Mouse (Mus musculus) heart, embryonic 15.5 days (tissue): ENCODE results near the gene Arl5a. TPM values are rescaled to one million over a fixed set of nuclear protein-coding genes. Genes with fewer than 3 reads are reported as not detected.
A peak's percentile ranks its signal among the peaks of the same experiment; 100 is the strongest.

Experiments
- ATAC-seq: fragments of 200-750 bp; cut with Nextera tagmentation; replicated peaks from 2 replicates; pipeline ENCODE4 v1.8.0; 2017; ENCODE audit warnings: low read depth, moderate TSS enrichment; ENCODE audit not compliant: insufficient number of reproducible peaks, insufficient read depth, low FRiP score
- H3K27ac ChIP-seq: fragments of 300-500 bp; sonication (generic); 2 replicates; pipeline ENCODE4 v1.5.1; 2015; ENCODE audit warnings: mild to moderate bottlenecking, inconsistent platforms
- H3K27me3 ChIP-seq: fragments of 300-500 bp; sonication (generic); 2 replicates; pipeline ENCODE4 v1.6.1; 2015; ENCODE audit warnings: inconsistent platforms
- H3K36me3 ChIP-seq: fragments of 300-500 bp; sonication (generic); 2 replicates; pipeline ENCODE4 v1.6.1; 2015; ENCODE audit warnings: mild to moderate bottlenecking, inconsistent platforms
- H3K4me1 ChIP-seq: fragments of 300-500 bp; sonication (generic); replicated peaks from 2 replicates; pipeline ENCODE4 v1.6.1; 2015; ENCODE audit warnings: inconsistent platforms
- H3K4me2 ChIP-seq: fragments of 300-500 bp; sonication (generic); 2 replicates; pipeline ENCODE4 v1.6.1; 2015; ENCODE audit warnings: inconsistent platforms, mild to moderate bottlenecking, moderate library complexity
- H3K4me3 ChIP-seq: fragments of 300-500 bp; sonication (generic); 2 replicates; pipeline ENCODE4 v1.5.1; 2015; ENCODE audit warnings: mild to moderate bottlenecking, inconsistent platforms
- H3K9ac ChIP-seq: fragments of 300-500 bp; sonication (generic); 2 replicates; pipeline ENCODE4 v1.6.1; 2015; ENCODE audit warnings: mild to moderate bottlenecking, inconsistent platforms
- H3K9me3 ChIP-seq: fragments of 300-500 bp; sonication (generic); replicated peaks from 2 replicates; pipeline ENCODE4 v1.6.1; 2016; ENCODE audit warnings: inconsistent platforms
- WGBS: fragments of 180-500 bp; shearing (Covaris S2); methylation state at CpG from one replicate; pipeline ENCODE4 v1.1.7; 2015; ENCODE audit warnings: mixed read lengths; 5-methylcytosine and 5-hydroxymethylcytosine counted together
- polyA plus RNA-seq: library from polyadenylated mRNA; unstranded; fragments of >200 nt; fragmentation: Nextera tagmentation; extraction: Ambion mirVana; gene quantifications from 2 replicates; pipeline ENCODE4 v1.2.1, GENCODE M21; 2015

Arl5a gene
- polyA plus RNA-seq, 1 experiment from 2014 or later = 42.2 TPM

DNA sequence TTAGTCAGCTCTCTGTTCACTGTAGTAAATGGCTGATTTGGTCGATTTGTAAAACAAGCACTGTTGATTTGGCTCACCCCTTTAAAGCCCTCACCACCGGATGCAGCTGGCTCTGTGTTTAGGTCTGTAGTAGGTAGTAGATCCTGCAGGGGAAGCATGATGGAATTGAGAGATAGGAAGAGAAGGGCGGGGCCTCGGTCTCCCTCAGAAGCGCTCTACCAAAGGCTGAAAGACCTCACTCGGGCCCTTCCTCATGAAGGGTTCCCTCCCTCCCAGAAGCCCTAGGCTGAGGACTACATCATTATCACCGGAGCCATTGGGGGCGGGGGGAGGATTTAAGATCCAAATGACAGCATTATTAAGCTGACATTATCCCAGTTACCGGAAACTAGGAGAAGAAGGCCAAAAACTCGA, 45.8 kb downstream of the Arl5a start:
- peak overlapping the region; percentile 34; the same call in 1 of the 2 replicates for H3K4me2 ChIP-seq
- H3K9me3 ChIP-seq = no peaks in the 10 kb centered on the region
- no peak overlapping the region for H3K9ac ChIP-seq
- no peaks in the 10 kb centered on the region for H3K27me3 ChIP-seq
- ATAC-seq = no peak; the same call in 1 of the 2 replicates
- no peak overlapping the region for H3K4me3 ChIP-seq
- H3K27ac ChIP-seq = no peak overlapping the region
- 61% methylated on average over 10 of the region's 10 CpGs for WGBS
- no peaks in the 10 kb centered on the region for H3K36me3 ChIP-seq
- 0 out of 2 replicates have a peak, but pooled peaks cover 2% of the 10 kb centered on the region for H3K4me1 ChIP-seq

DNA sequence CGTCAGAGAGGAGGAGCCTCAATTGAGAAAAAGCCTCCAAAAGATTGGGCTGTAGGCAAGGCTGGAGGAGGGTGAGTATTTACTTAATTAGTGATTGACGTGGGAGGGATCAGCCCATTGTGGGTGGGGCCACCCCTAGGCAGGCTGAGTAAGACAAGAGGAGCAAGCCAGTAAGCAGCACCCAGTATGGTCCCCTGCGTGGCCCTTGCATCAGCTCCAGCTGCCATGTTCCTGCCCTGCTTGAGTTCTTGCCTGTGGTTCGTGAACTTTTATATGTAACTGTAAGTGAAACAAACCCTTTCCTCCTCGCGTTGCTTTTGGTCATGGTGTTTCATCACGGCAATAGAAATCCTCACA, 46.3 kb downstream of the Arl5a start, which contains the start of gene Neb:
TSS of gene Neb (minus strand) at position 27 of the 357 bp plus-strand sequence.
- H3K9ac ChIP-seq = no peak within 1 kb of the TSS
- 0 out of 2 replicates have a peak, but pooled peaks cover 2% of the 10 kb centered on the region for H3K4me1 ChIP-seq
- no peak within 1 kb of the TSS for H3K27ac ChIP-seq
- peak; percentile 55; the same call in 1 of the 2 replicates for ATAC-seq
- H3K9me3 ChIP-seq = no peaks in the 10 kb centered on the region
- H3K4me3 ChIP-seq = no peak within 1 kb of the TSS
- H3K4me2 ChIP-seq = peak within 1 kb of the TSS; percentile 34
- H3K36me3 ChIP-seq = no peaks in the 10 kb centered on the region
- WGBS = 49% methylated on average over 7 of the region's 7 CpGs
- no peaks in the 10 kb centered on the region for H3K27me3 ChIP-seq

DNA sequence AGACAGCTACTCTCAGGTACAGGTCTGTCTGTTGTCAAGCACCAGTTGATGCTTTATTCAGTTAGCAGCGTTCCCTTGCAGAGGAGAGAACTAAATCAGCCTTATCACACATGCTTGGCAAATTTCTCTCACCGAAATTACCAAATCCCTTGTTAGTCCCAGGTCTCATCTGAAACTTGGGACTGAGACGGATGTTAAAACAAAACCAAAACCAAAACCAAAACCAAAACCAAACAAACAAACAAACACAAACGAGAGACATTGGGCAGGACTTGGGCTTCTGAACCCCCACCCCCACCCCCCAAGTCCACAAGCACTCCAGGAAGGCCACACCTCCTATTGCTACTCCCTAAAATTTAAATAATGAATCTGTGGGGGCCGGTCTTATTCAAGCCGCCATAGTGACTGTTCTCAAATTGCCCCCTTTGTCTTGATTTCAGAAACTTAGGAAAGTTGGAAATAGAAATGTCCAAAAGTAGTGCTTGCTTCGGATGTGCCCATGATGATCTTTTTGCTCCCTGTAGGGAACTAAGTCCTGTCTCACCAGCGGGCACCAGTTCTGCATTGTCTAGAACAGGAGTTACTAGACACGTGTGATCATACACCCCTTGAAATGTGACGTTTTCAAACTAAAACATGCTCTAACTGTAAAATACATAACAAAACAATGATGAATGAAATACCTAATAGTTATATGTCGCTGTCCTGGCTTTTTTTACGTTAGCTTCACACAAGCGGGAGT, 46.8 kb downstream of the Arl5a start:
- Histone ChIP-seq H3K4me1 (0 out of 2 replicates have a peak, but pooled peaks cover 2% of the 10 kb centered on the region), H3K4me3 (no peak overlapping the region), H3K4me2 (peak overlapping the region; percentile 34), H3K9ac (no peak overlapping the region), H3K27me3 (no peaks in the 10 kb centered on the region), H3K9me3 (no peaks in the 10 kb centered on the region), H3K27ac (no peak overlapping the region), H3K36me3 (no peaks in the 10 kb centered on the region)
- no peak for ATAC-seq
- 51% methylated on average over 13 of the region's 13 CpGs for WGBS

DNA sequence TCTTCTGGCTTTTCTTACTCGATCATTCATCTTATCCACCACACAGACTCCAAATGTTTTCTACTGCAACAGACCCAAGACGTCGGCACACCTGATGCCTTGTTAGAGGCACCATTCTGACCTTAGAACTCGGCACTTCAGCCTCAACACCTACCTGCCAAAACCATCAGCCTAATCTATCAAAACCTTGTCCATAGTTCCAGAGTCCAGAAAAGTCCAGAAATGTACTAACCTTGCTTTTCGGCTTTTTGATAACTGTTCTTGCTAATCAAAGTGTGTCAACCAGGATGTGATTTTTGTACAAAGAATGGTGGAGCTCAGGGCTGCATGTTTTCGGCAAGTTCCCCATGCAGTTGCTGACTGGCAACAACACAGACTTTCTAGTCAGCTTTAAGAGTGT, 50.0 kb downstream of the Arl5a start:
- Histone ChIP-seq H3K9ac (no peak overlapping the region), H3K9me3 (no peaks in the 10 kb centered on the region), H3K4me1 (peaks cover 13% of the 10 kb centered on the region), H3K4me2 (no peak overlapping the region), H3K27ac (no peak overlapping the region), H3K4me3 (no peak overlapping the region), H3K27me3 (no peaks in the 10 kb centered on the region), H3K36me3 (no peaks in the 10 kb centered on the region)
- ATAC-seq = no peak
- 85% methylated on average over 6 of the region's 6 CpGs for WGBS

DNA sequence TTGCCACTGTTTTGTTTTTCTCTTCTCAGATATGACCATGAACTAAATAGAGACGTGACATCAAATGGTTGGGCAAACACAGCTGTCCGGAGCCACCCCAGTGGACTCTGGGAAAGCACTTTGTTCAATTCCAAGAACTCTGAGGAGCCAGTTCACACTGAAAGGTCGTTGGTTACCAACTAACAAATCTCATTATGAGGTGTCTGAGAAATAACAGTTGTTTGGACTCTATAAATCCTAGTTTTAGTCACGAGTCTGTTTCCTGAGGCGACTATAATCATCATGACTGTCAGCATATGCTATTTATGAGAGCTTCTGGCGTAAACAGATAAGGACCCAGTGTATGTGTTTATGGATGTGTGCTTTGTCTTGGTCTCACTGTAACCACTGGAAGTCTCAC, 52.2 kb downstream of the Arl5a start:
- no peak for ATAC-seq
- Histone ChIP-seq H3K4me1 (peaks cover 15% of the 10 kb centered on the region), H3K9me3 (no peaks in the 10 kb centered on the region), H3K36me3 (no peaks in the 10 kb centered on the region), H3K27ac (no peak overlapping the region), H3K9ac (no peak overlapping the region), H3K4me3 (no peak overlapping the region), H3K4me2 (no peak overlapping the region), H3K27me3 (no peaks in the 10 kb centered on the region)
- 60% methylated on average over 6 of the region's 6 CpGs for WGBS

DNA sequence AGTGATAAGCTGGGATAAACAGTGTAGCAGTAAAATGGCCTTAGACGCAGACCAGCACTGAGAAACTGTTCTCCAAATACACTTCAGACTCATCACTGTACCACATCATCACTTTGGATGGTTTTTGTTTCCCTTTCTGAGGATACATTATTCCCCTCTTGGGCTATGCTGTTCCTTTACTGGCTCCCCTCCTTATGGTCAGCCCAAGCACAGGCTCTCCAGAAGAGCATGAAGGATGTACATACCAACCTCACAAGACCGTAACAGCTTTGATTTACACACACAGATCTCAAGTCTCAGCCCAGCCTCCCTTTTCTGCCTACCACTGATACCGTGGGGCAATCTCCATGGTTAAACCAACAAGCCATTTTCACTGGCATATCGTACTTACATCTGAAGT, 52.6 kb downstream of the Arl5a start:
- 71% methylated on average over 4 of the region's 4 CpGs for WGBS
- ATAC-seq = no peak
- Histone ChIP-seq H3K9me3 (no peaks in the 10 kb centered on the region), H3K27ac (no peak overlapping the region), H3K36me3 (no peaks in the 10 kb centered on the region), H3K4me1 (peaks cover 19% of the 10 kb centered on the region), H3K4me3 (no peak overlapping the region), H3K27me3 (no peaks in the 10 kb centered on the region), H3K9ac (no peak overlapping the region), H3K4me2 (no peak overlapping the region)

DNA sequence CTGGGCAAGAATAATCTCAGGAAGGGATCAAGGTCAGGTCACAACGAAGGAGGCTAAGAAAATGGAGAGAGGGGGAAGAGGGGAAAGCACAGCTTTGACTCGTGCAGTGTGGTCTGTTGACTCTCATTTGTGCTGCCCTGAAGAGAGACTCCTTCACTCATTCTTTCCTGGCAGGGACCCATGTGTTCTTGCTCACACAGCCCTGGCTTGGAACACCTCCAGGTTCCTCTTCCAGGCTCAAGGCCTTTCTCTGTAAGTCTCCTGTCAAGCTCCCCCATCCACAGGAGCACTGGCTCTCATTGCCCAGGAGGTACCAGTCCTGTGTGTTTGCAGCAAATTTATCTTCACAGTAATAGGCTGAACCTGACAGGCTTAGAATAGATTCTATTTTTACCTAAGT, 53.6 kb downstream of the Arl5a start:
- Histone ChIP-seq H3K4me3 (no peak overlapping the region), H3K4me1 (peaks cover 26% of the 10 kb centered on the region), H3K27me3 (no peaks in the 10 kb centered on the region), H3K4me2 (peak overlapping the region; percentile 8; the same call in 1 of the 2 replicates), H3K9me3 (no peaks in the 10 kb centered on the region), H3K9ac (no peak overlapping the region), H3K36me3 (no peaks in the 10 kb centered on the region), H3K27ac (peak overlapping the region; percentile 79)
- ATAC-seq = peak; percentile 70
- 11% methylated on average over 2 of the region's 2 CpGs for WGBS

DNA sequence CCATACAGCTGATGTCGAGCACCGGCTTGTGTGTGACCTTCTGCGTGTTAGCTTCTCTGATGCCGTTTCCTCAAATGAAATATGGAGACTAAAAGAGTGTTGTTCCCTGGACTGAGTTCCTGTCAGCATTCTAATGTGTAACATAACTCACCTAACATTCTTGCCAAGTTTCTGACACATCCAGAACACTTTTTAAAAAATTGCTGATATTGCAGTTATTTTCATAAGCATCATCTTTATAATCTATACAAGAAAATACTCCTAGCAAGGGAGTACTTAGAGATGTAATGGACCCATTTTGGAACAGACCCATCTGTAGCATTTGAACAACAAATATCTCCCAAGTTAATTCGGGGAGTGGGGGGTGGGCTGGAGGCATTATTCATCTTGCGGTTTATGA, 55.1 kb downstream of the Arl5a start:
- Histone ChIP-seq H3K4me3 (no peak overlapping the region), H3K4me1 (peaks cover 30% of the 10 kb centered on the region), H3K4me2 (no peak overlapping the region), H3K9me3 (no peaks in the 10 kb centered on the region), H3K27ac (no peak overlapping the region), H3K27me3 (no peaks in the 10 kb centered on the region), H3K9ac (no peak overlapping the region), H3K36me3 (no peaks in the 10 kb centered on the region)
- no peak for ATAC-seq
- 80% methylated on average over 6 of the region's 6 CpGs for WGBS

DNA sequence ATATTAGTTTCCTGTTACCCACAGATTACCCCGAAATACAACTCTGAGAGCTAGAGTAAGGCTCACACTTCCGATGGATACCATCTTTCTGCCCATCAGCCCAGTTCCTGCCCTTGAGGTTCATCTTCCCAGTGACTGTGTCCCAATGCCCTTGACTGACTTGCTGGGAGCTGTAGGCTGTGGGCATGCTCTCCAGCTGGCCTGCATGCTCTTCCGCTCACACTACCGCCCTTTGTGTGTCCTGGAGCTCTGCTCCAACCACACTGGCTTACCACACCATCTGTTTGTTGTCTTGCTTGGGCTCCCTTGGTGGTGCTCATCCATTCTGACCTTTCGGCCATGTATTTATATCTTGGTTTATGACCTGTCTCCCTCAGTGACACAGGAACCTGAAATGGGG, 57.0 kb downstream of the Arl5a start:
- ATAC-seq = no peak
- no peak overlapping the region for H3K9ac ChIP-seq
- no peaks in the 10 kb centered on the region for H3K9me3 ChIP-seq
- no peaks in the 10 kb centered on the region for H3K27me3 ChIP-seq
- WGBS = 80% methylated on average over 5 of the region's 5 CpGs
- H3K27ac ChIP-seq = 0 out of 2 replicates have a peak overlapping the region, but pooled peaks have one; percentile 26
- peak overlapping the region; percentile 54 for H3K4me2 ChIP-seq
- 0 out of 2 replicates have a peak overlapping the region, but pooled peaks have one; percentile 31 for H3K4me3 ChIP-seq
- peaks cover 30% of the 10 kb centered on the region for H3K4me1 ChIP-seq
- H3K36me3 ChIP-seq = no peaks in the 10 kb centered on the region

DNA sequence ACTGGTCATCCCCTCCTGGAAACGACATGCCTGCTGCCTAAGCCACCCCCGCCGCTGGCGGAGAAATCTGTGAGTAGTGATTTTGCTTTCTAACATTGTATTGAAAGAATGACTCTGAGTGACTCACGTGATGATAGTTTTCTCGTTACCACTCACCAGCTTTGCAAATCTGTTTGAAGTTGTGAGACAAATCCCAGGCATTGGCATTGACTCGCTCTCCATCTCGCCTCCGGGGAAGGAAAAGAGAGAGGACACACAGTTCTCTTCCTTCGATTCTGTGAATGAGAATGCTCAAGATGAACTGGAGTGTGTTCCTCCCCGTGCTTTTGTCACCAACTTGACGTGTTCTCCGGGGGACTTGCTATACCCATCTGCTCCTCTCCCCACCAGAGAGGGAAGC, 57.5 kb downstream of the Arl5a start:
- Histone ChIP-seq H3K4me2 (peak overlapping the region; percentile 54), H3K4me3 (peak overlapping the region; percentile 31), H3K36me3 (no peaks in the 10 kb centered on the region), H3K9me3 (no peaks in the 10 kb centered on the region), H3K4me1 (peaks cover 29% of the 10 kb centered on the region), H3K9ac (peak overlapping the region; percentile 15), H3K27me3 (no peaks in the 10 kb centered on the region), H3K27ac (0 out of 2 replicates have a peak overlapping the region, but pooled peaks have one; percentile 26)
- WGBS = 28% methylated on average over 13 of the region's 13 CpGs
- ATAC-seq = no peak

DNA sequence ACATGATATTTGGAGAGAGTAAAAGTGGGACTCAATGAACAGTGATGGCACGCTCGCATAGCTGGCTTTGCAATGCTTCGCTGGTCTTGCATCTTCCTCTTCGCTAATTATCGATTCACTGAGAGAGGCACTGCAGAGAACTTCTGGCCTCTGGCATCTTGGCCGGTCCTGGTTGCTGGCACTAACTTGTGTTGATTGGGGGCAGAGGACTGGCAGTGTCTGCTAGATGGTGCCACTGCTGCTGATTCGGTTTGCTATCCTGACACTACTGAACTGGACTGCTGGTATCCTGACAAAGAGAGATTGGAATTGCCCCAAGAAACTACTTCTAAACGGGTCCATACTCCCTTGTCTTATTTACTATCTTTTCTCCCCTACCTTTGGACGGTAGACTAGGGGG, 63.6 kb downstream of the Arl5a start:
- ATAC-seq = no peak
- Histone ChIP-seq H3K4me3 (no peak overlapping the region), H3K27ac (no peak overlapping the region), H3K9ac (no peak overlapping the region), H3K36me3 (no peaks in the 10 kb centered on the region), H3K27me3 (no peaks in the 10 kb centered on the region), H3K4me1 (peaks cover 9% of the 10 kb centered on the region; the same call in 1 of the 2 replicates), H3K9me3 (no peaks in the 10 kb centered on the region), H3K4me2 (no peak overlapping the region)
- WGBS = 87% methylated on average over 9 of the region's 9 CpGs

DNA sequence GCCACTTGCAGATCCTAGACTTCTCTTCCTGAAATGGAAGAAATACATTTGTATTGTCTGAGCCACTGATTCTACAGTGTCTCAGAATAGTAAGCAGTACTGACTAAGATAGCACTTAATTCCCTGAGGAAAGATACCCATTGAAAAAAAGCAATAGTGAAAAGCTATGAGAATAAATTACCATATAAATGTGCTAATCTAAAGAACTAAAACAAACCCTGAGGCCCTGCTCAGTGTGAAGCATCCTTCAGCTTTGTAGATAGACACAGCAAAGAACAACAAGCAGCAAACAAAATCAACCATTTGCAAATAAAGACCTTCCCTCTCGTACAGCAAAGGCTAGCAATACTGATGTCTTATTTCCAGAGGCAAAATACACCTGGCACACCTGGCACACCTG, 65.0 kb downstream of the Arl5a start:
- H3K4me1 ChIP-seq = 0 out of 2 replicates have a peak, but pooled peaks cover 6% of the 10 kb centered on the region
- no peak overlapping the region for H3K27ac ChIP-seq
- H3K36me3 ChIP-seq = no peaks in the 10 kb centered on the region
- no peak overlapping the region for H3K4me2 ChIP-seq
- 85% methylated on average over 1 of the region's 1 CpGs for whole genome bisulfite sequencing
- no peak overlapping the region for H3K4me3 ChIP-seq
- no peaks in the 10 kb centered on the region for H3K27me3 ChIP-seq
- no peak overlapping the region for H3K9ac ChIP-seq
- no peak for ATAC-seq
- H3K9me3 ChIP-seq = no peaks in the 10 kb centered on the region
